Mouse (Mus musculus) stomach, postnatal 0 days (tissue): ENCODE measurements around the gene Phlda1. TPM values are rescaled to one million over a fixed set of nuclear protein-coding genes. Genes with fewer than 3 reads are reported as not detected.

Experiments used
- ATAC-seq: fragments of 200-750 bp; cut with Nextera tagmentation; 2 replicates; pipeline ENCODE4 v1.8.0; 2017; ENCODE audit not compliant: low FRiP score, low TSS enrichment
- DNase-seq: peaks from one replicate; pipeline ENCODE4 v3.0.0-alpha.2; 2016; ENCODE audit warnings: low spot score
- H3K27ac ChIP-seq: fragments of 300-500 bp; sonication (generic); replicated peaks from 2 replicates; pipeline ENCODE4 v1.5.1; 2014; ENCODE audit warnings: mild to moderate bottlenecking, control low read depth
- H3K27me3 ChIP-seq: fragments of 300-500 bp; sonication (generic); 2 replicates; pipeline ENCODE4 v1.6.1; 2014; ENCODE audit warnings: low read length; ENCODE audit not compliant: control insufficient read depth, insufficient read depth
- H3K36me3 ChIP-seq: fragments of 300-500 bp; sonication (generic); 2 replicates; pipeline ENCODE4 v1.6.1; 2014; ENCODE audit warnings: low read length, mixed read lengths; ENCODE audit not compliant: control insufficient read depth, insufficient read depth
- H3K4me1 ChIP-seq: fragments of 300-500 bp; sonication (generic); replicated peaks from 2 replicates; pipeline ENCODE4 v1.6.1; 2014; ENCODE audit warnings: antibody characterized with exemption; ENCODE audit not compliant: control insufficient read depth, insufficient read depth
- H3K4me2 ChIP-seq: fragments of 300-500 bp; sonication (generic); replicated peaks from 2 replicates; pipeline ENCODE4 v1.6.1; 2014; ENCODE audit warnings: low read depth, mild to moderate bottlenecking, control low read depth, moderate library complexity
- H3K4me3 ChIP-seq: fragments of 300-500 bp; sonication (generic); 2 replicates; pipeline ENCODE4 v1.5.1; 2014; ENCODE audit warnings: low read depth, low read length, control low read depth
- H3K9ac ChIP-seq: fragments of 300-500 bp; sonication (generic); 2 replicates; pipeline ENCODE4 v1.6.1; 2014; ENCODE audit warnings: mild to moderate bottlenecking, low read length, control low read depth, mixed read lengths
- H3K9me3 ChIP-seq: fragments of 300-500 bp; sonication (generic); 2 replicates; pipeline ENCODE4 v1.6.1; 2016; ENCODE audit warnings: low read length; ENCODE audit not compliant: control insufficient read depth
- CTCF ChIP-seq: IDR thresholded peaks from 2 replicates; pipeline ENCODE4 v1.5.1; 2016; ENCODE audit warnings: antibody characterized with exemption, low read depth, mild to moderate bottlenecking, moderate library complexity
- EP300 ChIP-seq: optimal IDR thresholded peaks from 2 replicates; pipeline ENCODE3; 2016; ENCODE audit warnings: antibody characterized with exemption
- WGBS: fragments of 180-500 bp; shearing (Covaris S2); extraction: QIAGEN DNeasy Blood & Tissue Kit; methylation state at CpG from one replicate; pipeline ENCODE4 v1.1.7; 2014; 5-methylcytosine and 5-hydroxymethylcytosine counted together
- polyA plus RNA-seq: library from polyadenylated mRNA; unstranded; fragments of >200 nt; fragmentation: Nextera tagmentation; extraction: Ambion mirVana; gene quantifications from 2 replicates; pipeline ENCODE4 v1.2.1, GENCODE M21; 2015

Phlda1 gene
- polyA plus RNA-seq, 1 experiment from 2014 or later = 29.6 TPM

DNA sequence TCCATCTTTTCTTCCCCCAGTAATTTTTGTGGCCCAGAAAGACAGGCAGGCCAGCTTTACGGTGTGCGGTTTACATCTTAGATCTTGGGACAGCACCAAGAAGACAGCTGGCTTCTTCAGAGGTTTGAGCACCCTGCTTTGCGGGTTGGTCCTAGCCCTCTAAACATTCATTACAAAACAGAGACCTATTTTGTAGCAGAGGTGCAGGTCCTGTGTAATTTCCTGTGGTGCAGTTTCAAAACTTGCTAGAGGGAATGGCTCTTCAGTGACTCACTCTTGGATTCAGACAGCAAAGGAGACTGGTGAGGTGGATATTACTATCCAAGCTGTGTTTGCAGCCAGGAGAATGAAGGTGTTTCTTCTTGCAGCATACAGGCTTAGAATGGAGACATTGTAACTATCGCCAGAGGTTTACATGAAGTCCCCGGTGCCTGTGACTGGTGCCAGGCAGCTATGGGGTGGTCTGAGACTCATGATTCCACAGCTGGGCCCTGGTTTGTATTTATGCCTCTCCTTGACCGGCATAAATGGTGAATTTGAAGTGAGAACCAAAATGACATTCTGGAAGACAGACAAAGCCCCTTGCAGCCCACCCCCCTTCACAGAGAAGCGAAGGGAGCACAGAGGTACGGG lies 10.8 kb downstream of the Phlda1 start:
- no peaks in the 10 kb centered on the region for H3K27me3 ChIP-seq
- no peak overlapping the region for H3K4me2 ChIP-seq
- WGBS = 66% methylated on average over 8 of the region's 8 CpGs
- H3K9ac ChIP-seq = no peak overlapping the region
- no peak for TF ChIP-seq EP300
- TF ChIP-seq CTCF = no peak
- ATAC-seq (peak; percentile 10; the same call in 1 of the 2 replicates), DNase-seq (no peak)
- no peak overlapping the region for H3K4me3 ChIP-seq
- H3K9me3 ChIP-seq = no peaks in the 10 kb centered on the region
- peaks cover 4% of the 10 kb centered on the region; the same call in 1 of the 2 replicates for H3K4me1 ChIP-seq
- no peaks in the 10 kb centered on the region for H3K36me3 ChIP-seq
- H3K27ac ChIP-seq = peak overlapping the region; percentile 78

DNA sequence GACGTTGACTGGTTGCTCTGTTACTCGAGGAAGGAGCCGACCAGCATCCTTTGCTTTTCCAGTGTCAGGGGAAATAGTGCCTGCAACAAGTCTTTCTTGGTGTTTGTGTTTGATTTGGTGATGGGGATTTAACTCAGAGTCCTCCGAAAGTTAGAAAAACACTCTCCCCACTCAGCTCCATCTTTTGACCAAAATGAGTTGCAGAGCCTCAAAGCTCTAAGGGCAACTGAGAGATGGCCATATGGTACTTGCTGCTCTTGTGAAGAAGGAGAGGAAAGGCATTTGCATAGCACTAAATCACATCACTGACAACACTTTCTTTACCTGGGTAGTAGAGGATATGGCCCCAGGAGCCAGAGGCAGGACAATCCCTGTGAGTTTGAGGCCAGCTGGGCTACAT lies 12.3 kb downstream of the Phlda1 start:
- no peak overlapping the region for H3K9ac ChIP-seq
- H3K4me2 ChIP-seq = no peak overlapping the region
- no peak overlapping the region for H3K27ac ChIP-seq
- WGBS = 87% methylated on average over 4 of the region's 4 CpGs
- H3K36me3 ChIP-seq = no peaks in the 10 kb centered on the region
- H3K4me3 ChIP-seq = no peak overlapping the region
- no peaks in the 10 kb centered on the region for H3K9me3 ChIP-seq
- TF ChIP-seq CTCF (no peak), EP300 (no peak)
- ATAC-seq = no peak
- no peak for DNase-seq
- H3K4me1 ChIP-seq = peaks cover 4% of the 10 kb centered on the region; the same call in 1 of the 2 replicates
- no peaks in the 10 kb centered on the region for H3K27me3 ChIP-seq

DNA sequence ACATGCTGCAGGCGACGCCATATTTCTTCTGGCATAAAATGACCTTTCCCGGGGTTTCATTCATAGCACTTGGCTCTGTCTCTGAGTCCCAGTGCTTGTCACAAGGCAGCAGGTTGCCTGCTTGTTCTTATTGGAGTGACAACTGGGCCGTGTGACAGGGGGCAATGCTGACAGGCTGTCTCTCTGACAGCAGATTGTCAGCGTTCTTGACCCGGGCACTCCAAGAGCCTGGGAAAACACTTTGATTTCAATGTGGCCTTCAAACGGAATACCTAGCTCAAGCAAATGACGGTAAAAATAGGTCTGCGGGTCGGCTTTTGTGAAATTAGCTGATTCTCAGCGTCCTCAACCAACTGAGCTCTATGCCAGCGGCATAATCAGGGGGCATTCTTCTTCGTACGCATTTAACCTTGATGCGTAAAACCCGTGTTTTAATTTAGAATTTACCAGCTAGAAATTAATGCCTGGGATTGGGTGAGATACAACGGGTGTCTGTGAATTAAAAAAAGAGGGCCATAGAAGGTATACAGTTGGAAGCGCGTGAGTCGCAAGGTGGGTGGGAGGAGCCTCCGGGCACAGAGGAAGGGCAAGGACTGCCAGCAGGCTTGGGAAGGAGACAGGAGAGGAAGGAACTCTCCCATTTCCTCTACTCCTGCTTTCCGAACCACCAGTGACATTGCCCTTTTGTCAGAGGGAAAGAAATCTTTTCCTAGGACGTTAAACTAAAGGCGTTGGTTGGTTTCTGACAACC lies 13.7 kb downstream of the Phlda1 start:
- H3K9ac ChIP-seq = no peak overlapping the region
- no peak for DNase-seq
- no peak overlapping the region for H3K4me2 ChIP-seq
- no peak overlapping the region for H3K27ac ChIP-seq
- ATAC-seq = no peak
- H3K4me3 ChIP-seq = no peak overlapping the region
- H3K9me3 ChIP-seq = no peaks in the 10 kb centered on the region
- H3K4me1 ChIP-seq = peaks cover 4% of the 10 kb centered on the region; the same call in 1 of the 2 replicates
- no peaks in the 10 kb centered on the region for H3K27me3 ChIP-seq
- WGBS = 68% methylated on average over 24 of the region's 24 CpGs
- TF ChIP-seq CTCF = no peak
- no peak for TF ChIP-seq EP300
- no peaks in the 10 kb centered on the region for H3K36me3 ChIP-seq

DNA sequence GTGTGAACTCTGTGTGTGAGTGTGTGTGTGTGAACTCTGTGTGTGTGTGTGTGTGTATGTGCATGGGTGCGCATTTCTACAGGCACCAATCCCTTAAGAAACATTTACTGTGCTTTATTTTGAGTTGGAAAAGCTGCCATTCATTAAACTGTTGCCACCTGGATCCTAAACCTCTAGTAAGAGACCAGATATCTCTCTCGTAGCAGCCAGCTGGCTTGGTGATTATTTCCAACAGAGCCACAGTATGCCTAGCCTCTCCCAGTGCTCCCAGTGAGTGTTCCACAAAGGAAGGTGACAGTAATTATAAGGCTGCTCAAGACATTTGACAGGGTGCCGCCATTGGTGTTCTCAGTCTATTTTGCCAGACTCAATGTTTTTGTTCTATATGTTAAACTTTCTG lies 14.5 kb downstream of the Phlda1 start:
- WGBS = 65% methylated on average over 3 of the region's 3 CpGs
- no peak overlapping the region for H3K4me3 ChIP-seq

DNA sequence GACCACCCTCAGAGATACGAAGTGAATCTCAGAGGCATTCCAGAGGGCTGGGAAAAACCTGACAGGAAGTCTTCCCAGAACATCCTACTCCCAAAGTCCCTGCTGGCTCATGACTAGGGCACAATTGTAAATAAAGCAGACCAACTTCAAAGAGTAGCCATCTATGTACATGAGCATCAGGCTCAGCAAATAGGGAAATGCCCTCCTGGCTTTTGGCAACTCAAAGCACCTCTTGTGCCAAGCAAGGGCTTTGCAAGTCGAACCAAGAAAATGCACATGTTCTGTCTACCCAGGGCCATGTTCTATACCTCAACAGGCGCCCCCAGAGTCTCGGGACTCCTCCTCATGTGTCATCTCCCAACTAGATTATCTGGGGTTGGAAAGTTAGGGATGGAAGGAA lies 15.6 kb downstream of the Phlda1 start:
- ATAC-seq = no peak
- WGBS = 39% methylated on average over 4 of the region's 4 CpGs
- no peaks in the 10 kb centered on the region for H3K27me3 ChIP-seq

More for the DNA sequence above, 14.5 kb downstream of the Phlda1 start:
- no peaks in the 10 kb centered on the region for H3K36me3 ChIP-seq
- ATAC-seq = no peak
- DNase-seq = no peak
- H3K27me3 ChIP-seq = no peaks in the 10 kb centered on the region
- H3K9me3 ChIP-seq = no peaks in the 10 kb centered on the region
- H3K9ac ChIP-seq = no peak overlapping the region
- peaks cover 4% of the 10 kb centered on the region; the same call in 1 of the 2 replicates for H3K4me1 ChIP-seq
- TF ChIP-seq EP300 = no peak
- TF ChIP-seq CTCF = no peak
- H3K27ac ChIP-seq = no peak overlapping the region
- no peak overlapping the region for H3K4me2 ChIP-seq

DNA sequence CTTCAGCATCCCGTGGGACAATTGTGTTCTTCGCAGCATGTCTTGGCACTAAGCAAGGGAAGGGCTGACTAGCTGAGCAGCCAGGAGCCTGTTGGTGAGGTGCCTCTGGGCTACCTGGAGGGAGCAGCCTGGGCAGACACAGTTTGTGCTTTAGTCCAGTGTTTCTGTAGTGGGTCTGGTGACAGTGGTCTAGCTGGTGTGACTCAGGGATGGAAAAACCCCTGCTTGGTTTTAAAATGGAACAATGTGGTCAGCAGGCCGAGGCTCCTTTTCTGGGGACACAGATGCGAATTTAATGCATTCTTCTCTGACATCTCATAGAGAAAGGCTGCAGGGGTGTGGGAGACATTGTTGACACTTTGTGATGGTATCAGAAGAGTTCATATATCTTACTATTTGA lies 16.1 kb downstream of the Phlda1 start:
- Histone ChIP-seq H3K9me3 (no peaks in the 10 kb centered on the region), H3K9ac (no peak overlapping the region), H3K27ac (no peak overlapping the region), H3K4me2 (no peak overlapping the region), H3K4me3 (no peak overlapping the region), H3K27me3 (no peaks in the 10 kb centered on the region), H3K4me1 (peaks cover 3% of the 10 kb centered on the region; the same call in 1 of the 2 replicates), H3K36me3 (no peaks in the 10 kb centered on the region)
- WGBS = 77% methylated on average over 4 of the region's 4 CpGs
- TF ChIP-seq CTCF = no peak
- no peak for TF ChIP-seq EP300
- no peak for ATAC-seq
- DNase-seq = no peak

More for the DNA sequence above, 15.6 kb downstream of the Phlda1 start:
- TF ChIP-seq CTCF = no peak
- TF ChIP-seq EP300 = no peak
- no peak for DNase-seq
- no peaks in the 10 kb centered on the region for H3K36me3 ChIP-seq
- peaks cover 4% of the 10 kb centered on the region; the same call in 1 of the 2 replicates for H3K4me1 ChIP-seq
- H3K4me2 ChIP-seq = no peak overlapping the region
- no peaks in the 10 kb centered on the region for H3K9me3 ChIP-seq
- H3K27ac ChIP-seq = no peak overlapping the region
- no peak overlapping the region for H3K9ac ChIP-seq
- no peak overlapping the region for H3K4me3 ChIP-seq
